Mouse (Mus musculus): ENCODE data around the gene Atp1b3.

- TF ChIP-seq CTCF (IDR thresholded peaks at IDR 0.05; ENCODE audit: low read depth, low read length) (no peak), POLR2A (IDR thresholded peaks at IDR 0.05; ENCODE audit: borderline replicate concordance, low read depth, low read length) (no peak)
These were observed 30.9 kb upstream of the Atp1b3 start for GRCm38 (mm10) chr9:96394910-96395690.
